Mouse (Mus musculus): ENCODE measurements around the gene Erbb3. TPM values are rescaled to one million over a fixed set of nuclear protein-coding genes. Genes with fewer than 3 reads are reported as not detected.
"Not testable (repeated sequence)": the region's sequence is repeated elsewhere in the genome, so short reads cannot be mapped to it uniquely, and the experiment has no call there.

Erbb3 gene
- 1.4 to 3.3 TPM (median 2.8 TPM) in 3 replicates for total RNA-seq (2017)

DNA sequence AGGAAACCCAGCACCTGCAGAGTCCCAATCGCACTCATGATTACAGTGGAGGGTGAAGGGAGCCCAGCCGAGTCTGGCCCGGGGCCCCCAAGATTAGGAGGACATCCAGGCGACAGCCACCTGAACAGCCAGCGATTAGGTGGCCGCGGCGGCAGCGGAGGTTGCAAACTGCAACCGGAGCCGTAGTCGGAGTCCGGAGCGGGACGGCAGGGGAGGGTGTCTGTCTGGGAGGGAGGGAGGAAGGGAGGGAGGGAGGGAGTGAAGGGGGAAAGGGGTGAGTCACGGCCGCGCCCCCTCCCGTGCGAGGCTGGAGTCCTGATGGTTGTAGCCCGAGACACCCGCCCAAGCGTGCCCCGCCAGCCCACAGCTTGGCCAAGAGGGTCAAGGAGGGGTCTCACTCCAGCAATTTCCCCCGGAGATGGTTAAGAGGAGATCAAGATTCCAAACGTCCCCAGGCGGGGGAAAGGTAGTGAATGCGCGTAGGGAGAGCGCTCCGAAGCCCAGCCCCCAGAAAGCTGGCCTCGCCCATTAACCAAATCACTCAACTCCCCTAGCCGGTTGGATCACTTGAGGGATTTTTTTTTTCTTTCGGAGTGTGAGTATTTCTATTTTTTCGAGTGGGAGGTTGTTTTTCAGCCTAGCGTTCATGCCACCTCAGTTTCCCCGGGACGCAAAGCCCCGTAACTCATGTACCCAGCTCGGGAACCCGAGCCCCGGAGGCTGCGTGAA is at the start of gene Erbb3:
Gene Erbb3, minus strand, starts transcription at position 189 of the 729 bp plus-strand sequence.
- no peak; the same call in 1 of the 2 replicates for ATAC-seq (replicated peaks; ENCODE audit: insufficient number of reproducible peaks, low FRiP score, low TSS enrichment, poor library complexity, severe bottlenecking)

- no peak for ATAC-seq (replicated peaks; ENCODE audit: insufficient number of reproducible peaks, low FRiP score, low TSS enrichment, poor library complexity, severe bottlenecking)
These were observed 47.6 kb upstream of the Erbb3 start for GRCm38 (mm10) chr10:128637011-128637410.

GRCm38 (mm10) chr10:128636561-128636960 is 47.1 kb upstream of the Erbb3 start:
- no peak; the same call in 1 of the 2 replicates for ATAC-seq (replicated peaks; ENCODE audit: insufficient number of reproducible peaks, low FRiP score, low TSS enrichment, poor library complexity, severe bottlenecking)

- ATAC-seq (replicated peaks; ENCODE audit: insufficient number of reproducible peaks, low FRiP score, low TSS enrichment, poor library complexity, severe bottlenecking) = no peak
These were observed 46.2 kb upstream of the Erbb3 start for GRCm38 (mm10) chr10:128635697-128636096.

DNA sequence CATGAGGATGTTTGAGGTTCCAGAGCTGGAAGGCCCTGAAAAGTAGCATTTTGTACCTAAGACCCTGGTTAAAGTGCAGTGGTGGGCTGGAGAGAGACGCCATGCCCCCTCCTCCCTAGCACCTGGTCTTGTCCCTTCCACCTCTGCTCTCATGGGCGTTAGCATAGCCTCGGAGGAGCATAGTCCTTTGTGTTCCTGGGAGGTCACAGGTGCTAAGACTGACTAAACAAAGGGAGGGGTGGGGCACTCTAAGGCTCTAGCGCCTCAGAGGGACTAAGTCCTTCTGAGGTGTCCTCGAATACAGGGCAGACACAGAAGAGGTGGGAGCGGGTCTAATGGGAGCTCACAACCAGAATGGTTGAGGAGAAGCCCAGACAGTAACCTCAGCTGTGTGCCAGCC is 42.1 kb upstream of the Erbb3 start:
- ATAC-seq (replicated peaks; ENCODE audit: insufficient number of reproducible peaks, low FRiP score, low TSS enrichment, poor library complexity, severe bottlenecking) = no peak

DNA sequence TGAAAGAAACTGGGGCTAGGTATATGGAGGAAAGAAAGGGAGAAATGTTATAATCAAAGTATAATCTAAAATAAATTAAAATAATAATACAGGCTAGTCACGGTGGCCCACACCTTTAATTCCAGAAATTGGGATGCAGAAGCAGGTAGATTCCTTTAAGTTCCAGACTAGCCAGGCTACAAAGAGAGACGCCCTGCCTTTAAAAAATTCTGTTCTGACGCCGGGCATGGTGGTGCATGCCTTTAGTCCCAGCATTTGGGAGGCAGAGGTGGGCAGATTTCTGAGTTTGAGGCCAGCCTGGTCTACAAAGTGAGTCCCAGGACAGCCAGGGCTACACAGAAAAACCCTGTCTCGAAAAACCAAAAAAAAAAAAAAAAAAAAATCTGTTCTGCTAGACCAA is 40.9 kb upstream of the Erbb3 start:
- not testable (repeated sequence) for ATAC-seq (replicated peaks; ENCODE audit: insufficient number of reproducible peaks, low FRiP score, low TSS enrichment, poor library complexity, severe bottlenecking)

DNA sequence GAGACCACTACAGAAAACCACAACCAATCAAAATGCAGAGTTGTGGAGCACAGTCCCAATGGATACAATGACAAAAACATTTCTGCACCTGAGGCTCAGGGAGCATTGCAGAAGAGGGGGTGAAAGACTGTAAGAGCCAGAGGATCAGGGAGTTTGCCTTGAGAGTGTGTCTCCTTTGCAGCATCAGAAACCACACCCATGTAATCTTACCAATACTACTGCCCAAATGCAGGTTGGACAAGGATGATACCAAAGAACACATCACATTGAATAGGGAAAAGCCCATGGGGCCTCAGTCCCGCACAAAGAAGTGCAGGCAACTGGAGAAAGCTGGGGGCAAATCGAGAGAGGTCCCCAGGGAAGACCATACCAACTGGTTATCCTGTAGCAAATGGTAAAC is 40.3 kb upstream of the Erbb3 start:
- no peak for ATAC-seq (replicated peaks; ENCODE audit: insufficient number of reproducible peaks, low FRiP score, low TSS enrichment, poor library complexity, severe bottlenecking)

GRCm38 (mm10) chr10:128627398-128628317 is 38.2 kb upstream of the Erbb3 start:
- ATAC-seq (replicated peaks; ENCODE audit: insufficient number of reproducible peaks, low FRiP score, low TSS enrichment, poor library complexity, severe bottlenecking) = no peak

DNA sequence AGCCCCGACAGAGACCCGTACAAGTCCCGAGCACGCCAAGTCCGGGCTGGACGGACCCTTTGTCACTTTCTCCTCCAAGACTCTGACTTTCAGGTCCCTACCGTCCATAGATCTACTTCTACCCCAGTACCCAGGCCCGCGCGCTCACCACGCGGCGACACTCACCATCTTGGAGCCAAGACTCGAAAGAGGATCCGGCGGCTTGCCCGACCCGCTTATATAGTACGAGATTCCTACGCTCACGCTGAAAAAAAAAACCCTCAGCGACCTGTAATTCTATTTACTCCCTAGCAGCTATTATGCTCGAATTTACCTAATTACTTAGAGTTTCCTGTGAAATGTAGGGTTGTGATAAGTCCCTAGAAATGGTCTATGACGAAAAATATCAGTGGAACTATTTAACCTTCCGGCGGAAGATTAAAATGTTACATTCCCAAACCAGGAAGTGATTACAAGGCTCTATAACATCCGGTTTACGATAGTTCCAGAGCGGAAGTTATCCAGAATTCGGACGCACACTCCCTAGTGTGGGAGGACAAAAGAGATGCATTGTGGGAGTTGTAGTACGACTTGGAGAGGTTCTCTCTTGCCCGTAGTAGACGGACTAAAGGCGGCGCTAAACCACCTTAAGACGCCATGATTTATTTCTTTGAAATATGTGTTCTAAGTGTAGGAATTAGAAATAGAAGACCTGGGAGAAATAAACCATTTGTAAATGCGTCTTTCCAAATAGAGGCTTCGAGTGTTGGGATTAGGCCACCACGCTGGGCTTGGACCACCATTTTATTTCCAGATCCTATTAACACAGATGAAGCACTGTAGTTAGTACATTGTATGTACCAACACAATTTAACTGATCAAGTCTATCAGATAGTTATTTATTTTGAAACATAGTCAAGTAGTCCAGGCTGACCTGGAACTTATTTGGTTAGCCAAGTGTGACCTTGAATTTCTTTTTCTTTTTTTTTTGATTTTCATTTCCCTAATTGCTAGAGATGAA is 37.2 kb upstream of the Erbb3 start, which contains the start of gene Rps26:
Gene Rps26, minus strand, starts transcription at position 437 of the 1,000 bp plus-strand sequence.
- peak; percentile 98 for ATAC-seq (replicated peaks; ENCODE audit: insufficient number of reproducible peaks, low FRiP score, low TSS enrichment, poor library complexity, severe bottlenecking)

- no peak for ATAC-seq (replicated peaks; ENCODE audit: insufficient number of reproducible peaks, low FRiP score, low TSS enrichment, poor library complexity, severe bottlenecking)
These were observed 35.9 kb upstream of the Erbb3 start for GRCm38 (mm10) chr10:128625287-128625894.

GRCm38 (mm10) chr10:128623106-128623613 is 33.7 kb upstream of the Erbb3 start:
- not testable (repeated sequence) for ATAC-seq (replicated peaks; ENCODE audit: insufficient number of reproducible peaks, low FRiP score, low TSS enrichment, poor library complexity, severe bottlenecking)

GRCm38 (mm10) chr10:128622702-128623101 is 33.2 kb upstream of the Erbb3 start:
- no peak for ATAC-seq (replicated peaks; ENCODE audit: insufficient number of reproducible peaks, low FRiP score, low TSS enrichment, poor library complexity, severe bottlenecking)

- no peak for ATAC-seq (replicated peaks; ENCODE audit: insufficient number of reproducible peaks, low FRiP score, low TSS enrichment, poor library complexity, severe bottlenecking)
These were observed 32.6 kb upstream of the Erbb3 start for GRCm38 (mm10) chr10:128621986-128622520.

GRCm38 (mm10) chr10:128620241-128620640 is 30.8 kb upstream of the Erbb3 start:
- ATAC-seq (replicated peaks; ENCODE audit: insufficient number of reproducible peaks, low FRiP score, low TSS enrichment, poor library complexity, severe bottlenecking) = no peak

DNA sequence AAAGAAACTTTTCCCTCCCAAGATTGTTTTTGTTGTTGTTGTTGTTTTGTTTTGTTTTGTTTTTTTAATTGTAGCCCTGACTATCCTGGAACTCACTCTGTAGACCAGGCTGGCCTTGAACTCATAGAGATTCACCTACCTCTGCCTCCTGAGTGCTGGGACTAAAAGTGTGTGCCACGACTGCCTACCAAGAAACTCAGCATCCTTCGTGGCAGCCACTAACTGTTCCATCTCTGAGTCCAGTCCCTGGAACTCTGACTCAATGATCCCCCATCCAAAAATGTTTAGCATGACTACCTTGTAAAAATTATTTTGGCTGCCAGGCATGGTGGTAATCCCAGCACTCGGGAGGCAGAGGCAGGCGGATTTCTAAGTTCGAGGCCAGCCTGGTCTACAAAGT is 29.7 kb upstream of the Erbb3 start:
- not testable (repeated sequence) for ATAC-seq (replicated peaks; ENCODE audit: insufficient number of reproducible peaks, low FRiP score, low TSS enrichment, poor library complexity, severe bottlenecking)

- no peak for ATAC-seq (replicated peaks; ENCODE audit: insufficient number of reproducible peaks, low FRiP score, low TSS enrichment, poor library complexity, severe bottlenecking)
These were observed 29.1 kb upstream of the Erbb3 start for GRCm38 (mm10) chr10:128618570-128618969.

GRCm38 (mm10) chr10:128615798-128616448 is 26.5 kb upstream of the Erbb3 start:
- not testable (repeated sequence) for ATAC-seq (replicated peaks; ENCODE audit: insufficient number of reproducible peaks, low FRiP score, low TSS enrichment, poor library complexity, severe bottlenecking)
